Comparison of ENCODE assay signal across 10 mouse cellular contexts in genomic region chr14:61161367-61162334, GRCm38 (mm10). TPM values are rescaled to one million over a fixed set of nuclear protein-coding genes. Genes with fewer than 3 reads are reported as not detected.
DNase-seq lines count a peak whose midpoint lies in the region; ATAC-seq and TF ChIP-seq lines count a peak whose summit lies in the region.
"Had no signal": no experiment of that assay in that cellular context is flagged by ENCODE, and none has a peak within 500 bp of the region (broad histone marks: within the 10 kb centered on the region; RNA-seq: fewer than 3 reads in every experiment).

No protein-coding gene starts in this region.

- no peaks in the 10 kb centered on the region for H3K36me3 ChIP-seq in kidney, embryonic 14.5 days (ENCODE audit: control insufficient read depth, insufficient read depth, low read length)
- no peaks in the 10 kb centered on the region for H3K36me3 ChIP-seq in midbrain, embryonic 16.5 days (ENCODE audit: control insufficient read depth, insufficient read depth, low read length)

- no peaks in the 10 kb centered on the region for H3K9me3 ChIP-seq in kidney, embryonic 14.5 days (ENCODE audit: control insufficient read depth, low read length)
- H3K9me3 ChIP-seq in midbrain, embryonic 16.5 days (replicated peaks; ENCODE audit: control insufficient read depth, low read length, poor library complexity, severe bottlenecking): no peaks in the 10 kb centered on the region

- H3K4me2 ChIP-seq in kidney, embryonic 14.5 days (replicated peaks; ENCODE audit: low read depth, low read length): no peak overlapping the region
- no peak overlapping the region for H3K4me2 ChIP-seq in midbrain, embryonic 16.5 days (ENCODE audit: low read length)

- WGBS in kidney, embryonic 14.5 days: 61% methylated on average over 10 of the region's 10 CpGs
- 68% methylated on average over 10 of the region's 10 CpGs for WGBS in midbrain, embryonic 16.5 days

- no peaks in the 10 kb centered on the region for H3K4me1 ChIP-seq in kidney, embryonic 14.5 days (ENCODE audit: control insufficient read depth, insufficient read depth, low read length)
- H3K4me1 ChIP-seq in embryonic fibroblast, embryonic 13.5 days (ENCODE audit: control insufficient read depth, insufficient read depth, low read length): peaks cover 18% of the 10 kb centered on the region
- peaks cover 7% of the 10 kb centered on the region; the same call in 1 of the 2 replicates for H3K4me1 ChIP-seq in midbrain, embryonic 16.5 days (ENCODE audit: control insufficient read depth, insufficient read depth, low read length)

- H3K27ac ChIP-seq in kidney, embryonic 14.5 days (ENCODE audit: low read depth, low read length): peak overlapping the region; percentile 24; the same call in 1 of the 2 replicates
- H3K27ac ChIP-seq in embryonic fibroblast, embryonic 13.5 days (ENCODE audit: insufficient read depth, low read length): peak overlapping the region; percentile 84
- H3K27ac ChIP-seq in midbrain, embryonic 16.5 days (ENCODE audit: low read length): no peak overlapping the region

- no peak overlapping the region for H3K4me3 ChIP-seq in kidney, embryonic 14.5 days (ENCODE audit: low read length)
- no peak overlapping the region for H3K4me3 ChIP-seq in embryonic fibroblast, embryonic 13.5 days (ENCODE audit: insufficient read depth, low read length)
- no peak overlapping the region for H3K4me3 ChIP-seq in midbrain, embryonic 16.5 days (ENCODE audit: low read depth, low read length)
- H3K4me3 ChIP-seq: erythroblast, embryonic 14.5 days had no signal

- no peak overlapping the region for H3K9ac ChIP-seq in kidney, embryonic 14.5 days (ENCODE audit: low read depth, low read length)
- no peak overlapping the region for H3K9ac ChIP-seq in midbrain, embryonic 16.5 days (ENCODE audit: low read depth, low read length)

- TF ChIP-seq POLR2A in embryonic fibroblast, embryonic 13.5 days (IDR thresholded peaks at IDR 0.05; ENCODE audit: low read depth, low read length): no peak

- ATAC-seq in kidney, embryonic 14.5 days (ENCODE audit: low FRiP score, low TSS enrichment): no peak
- no peak for ATAC-seq in midbrain, embryonic 16.5 days

- TF ChIP-seq CTCF in embryonic fibroblast, embryonic 13.5 days (IDR thresholded peaks at IDR 0.05; ENCODE audit: borderline replicate concordance, insufficient read depth, low read length): no peak

- H3K27me3 ChIP-seq in kidney, embryonic 14.5 days (ENCODE audit: control insufficient read depth, insufficient read depth, low read length): no peaks in the 10 kb centered on the region
- H3K27me3 ChIP-seq in midbrain, embryonic 16.5 days (ENCODE audit: control insufficient read depth, insufficient read depth, low read depth, low read length): no peaks in the 10 kb centered on the region

- no peak for DNase-seq in kidney, adult 11 months
- peak; percentile 22 for DNase-seq in Muller cell, postnatal 12 days (ENCODE audit: inconsistent ontology term)
- DNase-seq in heart, postnatal 4 days: peak; percentile 62
- no peak for DNase-seq in adrenal gland, postnatal 4 days (ENCODE audit: low spot score in 2 of 2)
- no peak for DNase-seq in ovary, postnatal 36 days (ENCODE audit: low spot score)
- DNase-seq: cerebellum, adult 9-11 months had no signal

RNA-seq across cellular contexts. Expression of gene Sacs, which starts 23.4 kb away (rescaled TPM):
- polyA plus RNA-seq in kidney, embryonic 14.5 days (2014; fragmentation: Nextera tagmentation; extraction: Ambion mirVana): 2.8 and 3.6 TPM in 2 replicates
- polyA plus RNA-seq in embryonic fibroblast, embryonic 13.5 days (2011; ENCODE audit: insufficient read length, low read depth, missing spikeins): 18.3 and 30.1 TPM in 2 replicates
- 10 to 100 TPM; 37.0 to 39.3 TPM for total RNA-seq in heart, postnatal 4 days (2021)
- total RNA-seq in adrenal gland, postnatal 4 days (2021): 10 to 100 TPM; 12.6 to 12.9 TPM
- polyA plus RNA-seq in midbrain, embryonic 16.5 days (2015; fragmentation: Nextera tagmentation; extraction: Ambion mirVana): 7.0 and 7.5 TPM in 2 replicates

Comparison
In these comparisons a context has a peak if more than half of its experiments do, and no peak if none do; other contexts are left out.
1. DNase-seq: peak in Muller cell, postnatal 12 days (single experiment) and heart, postnatal 4 days (single experiment); none in kidney, adult 11 months (single experiment), adrenal gland, postnatal 4 days (0 of 2) and ovary, postnatal 36 days (single experiment).